Mouse (Mus musculus): ENCODE data around the gene Il22.

DNA sequence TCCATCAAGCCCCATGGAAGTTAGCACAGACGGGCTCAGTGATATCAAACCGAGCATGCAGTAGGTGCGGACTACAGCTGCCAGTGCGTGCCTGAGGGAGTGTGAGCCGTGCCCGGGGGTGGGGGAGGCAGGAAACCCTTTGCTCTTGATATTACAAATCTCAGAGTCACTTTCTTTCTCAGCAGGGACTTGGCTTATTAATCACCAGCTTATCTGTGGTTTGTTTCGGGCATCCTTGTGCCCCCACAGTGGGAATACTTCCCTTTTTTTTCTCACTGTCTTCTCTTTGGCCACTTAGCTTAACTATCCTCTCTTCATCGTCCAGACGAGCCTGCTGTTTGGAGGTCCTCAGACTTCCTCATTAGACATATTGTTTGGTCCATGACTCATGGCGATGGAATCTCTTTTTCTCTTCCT is 26.0 kb upstream of the Il22 start:
- no peak for TF ChIP-seq POLR2A (IDR thresholded peaks at IDR 0.05; ENCODE audit: insufficient read depth, low read depth, low read length)
- no peak for TF ChIP-seq CTCF (IDR thresholded peaks at IDR 0.05)

Measured in heart, adult 2 months (tissue).